Mouse (Mus musculus) embryo, embryonic 9.5 days (tissue): ENCODE measurements at regions not wholly inside any gene's neighbourhood (a gene's known extent, or its start where the extent isn't known, plus 50 kb on each side); places are given as distances from the start of the nearest gene placed in this dataset.
A peak's percentile ranks its signal among the peaks of the same experiment; 100 is the strongest.

Experiments
- DNase-seq: peaks from one replicate; pipeline ENCODE4 v3.0.0-alpha.2; 2017; ENCODE audit errors: extremely low spot score

- DNase-seq: no peak
Measured at GRCm38 (mm10) chr9:50138341-50138978, 206.3 kb downstream of the Rpl10-ps3 start.

- DNase-seq: no peak
Measured at GRCm38 (mm10) chr9:50136636-50136985, 208.2 kb downstream of the Rpl10-ps3 start.

- no peak for DNase-seq
Measured at GRCm38 (mm10) chr9:50135939-50136635, 208.7 kb downstream of the Rpl10-ps3 start.

- peak; percentile 7 for DNase-seq
Measured at GRCm38 (mm10) chr9:50124241-50124640, 220.5 kb downstream of the Rpl10-ps3 start.

GRCm38 (mm10) chr9:50120820-50121599 is 223.8 kb downstream of the Rpl10-ps3 start:
- no peak for DNase-seq

GRCm38 (mm10) chr9:50119412-50119811 is 225.4 kb downstream of the Rpl10-ps3 start:
- DNase-seq: no peak

GRCm38 (mm10) chr9:50118578-50118977 is 226.2 kb downstream of the Rpl10-ps3 start:
- DNase-seq: no peak

- no peak for DNase-seq
Measured at GRCm38 (mm10) chr9:50106551-50106950, 238.2 kb downstream of the Rpl10-ps3 start.

- peak; percentile 9 for DNase-seq
Measured at GRCm38 (mm10) chr9:50102766-50103165, 242.0 kb downstream of the Rpl10-ps3 start.

- DNase-seq: no peak
Measured at GRCm38 (mm10) chr9:50101061-50101460, 243.7 kb downstream of the Rpl10-ps3 start.

- no peak for DNase-seq
Measured at GRCm38 (mm10) chr9:50090968-50091367, 253.8 kb downstream of the Rpl10-ps3 start.

GRCm38 (mm10) chr9:50089916-50090315 is 254.9 kb downstream of the Rpl10-ps3 start:
- no peak for DNase-seq

- DNase-seq: no peak
Measured at GRCm38 (mm10) chr9:50080205-50080604, 264.6 kb downstream of the Rpl10-ps3 start.

GRCm38 (mm10) chr9:50068576-50068975 is 269.9 kb upstream of the Ncam1 start:
- DNase-seq: no peak

- DNase-seq: no peak
Measured at GRCm38 (mm10) chr9:50067729-50068225, 269.1 kb upstream of the Ncam1 start.

- no peak for DNase-seq
Measured at GRCm38 (mm10) chr9:50064505-50065229, 265.9 kb upstream of the Ncam1 start.

GRCm38 (mm10) chr9:50038231-50038630 is 239.5 kb upstream of the Ncam1 start:
- no peak for DNase-seq

- no peak for DNase-seq
Measured at GRCm38 (mm10) chr9:50032322-50033158, 233.8 kb upstream of the Ncam1 start.

- no peak for DNase-seq
Measured at GRCm38 (mm10) chr9:50031318-50031717, 232.6 kb upstream of the Ncam1 start.

GRCm38 (mm10) chr9:50029030-50029429 is 230.3 kb upstream of the Ncam1 start:
- peak; percentile 44 for DNase-seq

GRCm38 (mm10) chr9:50028573-50028972 is 229.8 kb upstream of the Ncam1 start:
- no peak for DNase-seq
